Mouse (Mus musculus): ENCODE results near the gene Tex21. TPM values are rescaled to one million over a fixed set of nuclear protein-coding genes. Genes with fewer than 3 reads are reported as not detected.

The Tex21 gene
- not detected in 2 replicates for polyA plus RNA-seq (2012; rRNA removed)

GRCm38 (mm10) chr12:76246646-76247045, at the start of gene Tex21:
Tex21 (minus strand) TSS chr12:76246746.
- WGBS: 62% methylated on average over 6 of the region's 6 CpGs

GRCm38 (mm10) chr12:76293192-76293591, 46.6 kb upstream of the Tex21 start:
- WGBS: 62% methylated on average over 7 of the region's 7 CpGs
- peak; percentile 73 for TF ChIP-seq CTCF (IDR thresholded peaks at IDR 0.05; ENCODE audit: borderline replicate concordance, insufficient read depth, low read depth, low read length)
- TF ChIP-seq POLR2A (IDR thresholded peaks at IDR 0.05; ENCODE audit: borderline replicate concordance, insufficient read depth, low read length): no peak
- peak; percentile 59 to 70 for DNase-seq

More at GRCm38 (mm10) chr12:76246646-76247045, at the start of gene Tex21:
- no peak for DNase-seq
- H3K27me3 ChIP-seq (ENCODE audit: control insufficient read depth, insufficient read depth, low read length): no peaks in the 10 kb centered on the region
- H3K4me3 ChIP-seq (replicated peaks; ENCODE audit: insufficient read depth, low read depth, low read length): no peak within 1 kb of the TSS
- TF ChIP-seq POLR2A (IDR thresholded peaks at IDR 0.05; ENCODE audit: borderline replicate concordance, insufficient read depth, low read length) (no peak), CTCF (IDR thresholded peaks at IDR 0.05; ENCODE audit: borderline replicate concordance, insufficient read depth, low read depth, low read length) (no peak)
- no peak within 1 kb of the TSS for H3K27ac ChIP-seq (ENCODE audit: insufficient read depth, low read length)
- no peaks in the 10 kb centered on the region for H3K4me1 ChIP-seq (ENCODE audit: control insufficient read depth, insufficient read depth, low read length)

GRCm38 (mm10) chr12:76290271-76290670, 43.7 kb upstream of the Tex21 start:
- H3K27me3 ChIP-seq (ENCODE audit: control insufficient read depth, insufficient read depth, low read length): no peaks in the 10 kb centered on the region
- no peaks in the 10 kb centered on the region for H3K4me1 ChIP-seq (ENCODE audit: control insufficient read depth, insufficient read depth, low read length)
- TF ChIP-seq CTCF (IDR thresholded peaks at IDR 0.05; ENCODE audit: borderline replicate concordance, insufficient read depth, low read depth, low read length): 0 out of 2 replicates have a peak, but pooled peaks have one; percentile 5
- no peak for TF ChIP-seq POLR2A (IDR thresholded peaks at IDR 0.05; ENCODE audit: borderline replicate concordance, insufficient read depth, low read length)
- no peak for DNase-seq
- H3K27ac ChIP-seq (ENCODE audit: insufficient read depth, low read length): no peak overlapping the region
- no peak overlapping the region for H3K4me3 ChIP-seq (replicated peaks; ENCODE audit: insufficient read depth, low read depth, low read length)
- WGBS: 94% methylated on average over 2 of the region's 2 CpGs

More at GRCm38 (mm10) chr12:76293192-76293591, 46.6 kb upstream of the Tex21 start:
- Histone ChIP-seq H3K27ac (ENCODE audit: insufficient read depth, low read length) (no peak overlapping the region), H3K27me3 (ENCODE audit: control insufficient read depth, insufficient read depth, low read length) (no peaks in the 10 kb centered on the region), H3K4me1 (ENCODE audit: control insufficient read depth, insufficient read depth, low read length) (no peaks in the 10 kb centered on the region), H3K4me3 (replicated peaks; ENCODE audit: insufficient read depth, low read depth, low read length) (no peak overlapping the region)

GRCm38 (mm10) chr12:76289428-76289827, 42.9 kb upstream of the Tex21 start:
- Histone ChIP-seq H3K27ac (ENCODE audit: insufficient read depth, low read length) (no peak overlapping the region), H3K27me3 (ENCODE audit: control insufficient read depth, insufficient read depth, low read length) (no peaks in the 10 kb centered on the region), H3K4me3 (replicated peaks; ENCODE audit: insufficient read depth, low read depth, low read length) (no peak overlapping the region), H3K4me1 (ENCODE audit: control insufficient read depth, insufficient read depth, low read length) (no peaks in the 10 kb centered on the region)
- TF ChIP-seq POLR2A (IDR thresholded peaks at IDR 0.05; ENCODE audit: borderline replicate concordance, insufficient read depth, low read length) (no peak), CTCF (IDR thresholded peaks at IDR 0.05; ENCODE audit: borderline replicate concordance, insufficient read depth, low read depth, low read length) (no peak)
- no peak for DNase-seq
- WGBS: 80% methylated on average over 12 of the region's 12 CpGs

GRCm38 (mm10) chr12:76288494-76288893, 41.9 kb upstream of the Tex21 start:
- WGBS: 64% methylated on average over 5 of the region's 5 CpGs
- no peak overlapping the region for H3K4me3 ChIP-seq (replicated peaks; ENCODE audit: insufficient read depth, low read depth, low read length)
- no peak for DNase-seq
- TF ChIP-seq POLR2A (IDR thresholded peaks at IDR 0.05; ENCODE audit: borderline replicate concordance, insufficient read depth, low read length) (no peak), CTCF (IDR thresholded peaks at IDR 0.05; ENCODE audit: borderline replicate concordance, insufficient read depth, low read depth, low read length) (no peak)
- no peak overlapping the region for H3K27ac ChIP-seq (ENCODE audit: insufficient read depth, low read length)
- H3K27me3 ChIP-seq (ENCODE audit: control insufficient read depth, insufficient read depth, low read length): no peaks in the 10 kb centered on the region
- H3K4me1 ChIP-seq (ENCODE audit: control insufficient read depth, insufficient read depth, low read length): no peaks in the 10 kb centered on the region

- no peak for DNase-seq
- WGBS: 62% methylated on average over 8 of the region's 8 CpGs
- Histone ChIP-seq H3K4me1 (ENCODE audit: control insufficient read depth, insufficient read depth, low read length) (peaks cover 2% of the 10 kb centered on the region; the same call in 1 of the 2 replicates), H3K27me3 (ENCODE audit: control insufficient read depth, insufficient read depth, low read length) (no peaks in the 10 kb centered on the region), H3K4me3 (replicated peaks; ENCODE audit: insufficient read depth, low read depth, low read length) (no peak overlapping the region), H3K27ac (ENCODE audit: insufficient read depth, low read length) (no peak overlapping the region)
- no peak for TF ChIP-seq CTCF (IDR thresholded peaks at IDR 0.05; ENCODE audit: borderline replicate concordance, insufficient read depth, low read depth, low read length)
Observed at GRCm38 (mm10) chr12:76287986-76288385, 41.4 kb upstream of the Tex21 start.

GRCm38 (mm10) chr12:76285418-76285817, 38.9 kb upstream of the Tex21 start:
- DNase-seq: no peak
- Histone ChIP-seq H3K4me1 (ENCODE audit: control insufficient read depth, insufficient read depth, low read length) (peaks cover 8% of the 10 kb centered on the region), H3K4me3 (replicated peaks; ENCODE audit: insufficient read depth, low read depth, low read length) (no peak overlapping the region), H3K27ac (ENCODE audit: insufficient read depth, low read length) (no peak overlapping the region), H3K27me3 (ENCODE audit: control insufficient read depth, insufficient read depth, low read length) (no peaks in the 10 kb centered on the region)
- no peak for TF ChIP-seq CTCF (IDR thresholded peaks at IDR 0.05; ENCODE audit: borderline replicate concordance, insufficient read depth, low read depth, low read length)
- WGBS: 93% methylated on average over 6 of the region's 6 CpGs

- Histone ChIP-seq H3K27ac (ENCODE audit: insufficient read depth, low read length) (no peak overlapping the region), H3K4me3 (replicated peaks; ENCODE audit: insufficient read depth, low read depth, low read length) (no peak overlapping the region), H3K4me1 (ENCODE audit: control insufficient read depth, insufficient read depth, low read length) (peaks cover 8% of the 10 kb centered on the region), H3K27me3 (ENCODE audit: control insufficient read depth, insufficient read depth, low read length) (no peaks in the 10 kb centered on the region)
- DNase-seq: peak in 1 of 2 experiments; percentile 32
- TF ChIP-seq POLR2A (IDR thresholded peaks at IDR 0.05; ENCODE audit: borderline replicate concordance, insufficient read depth, low read length) (no peak), CTCF (IDR thresholded peaks at IDR 0.05; ENCODE audit: borderline replicate concordance, insufficient read depth, low read depth, low read length) (no peak)
- WGBS: 54% methylated on average over 17 of the region's 17 CpGs
Observed at GRCm38 (mm10) chr12:76282532-76283173, 36.1 kb upstream of the Tex21 start.
